ENCODE assay signal across 10 mouse cellular contexts in genomic region chr8:71701414-71702086, GRCm38 (mm10). TPM values are rescaled to one million over a fixed set of nuclear protein-coding genes. Genes with fewer than 3 reads are reported as not detected.
DNase-seq lines count a peak whose midpoint lies in the region; ATAC-seq and TF ChIP-seq lines count a peak whose summit lies in the region.
"Had no signal": no experiment of that assay in that cellular context is flagged by ENCODE, and none has a peak within 500 bp of the region (broad histone marks: within the 10 kb centered on the region; RNA-seq: fewer than 3 reads in every experiment).

B3gnt3 (minus strand) TSS chr8:71701789.

- no peaks in the 10 kb centered on the region for H3K79me2 ChIP-seq in myocyte (ENCODE audit: control insufficient read depth, insufficient read depth)

- DNase-seq in kidney, postnatal 25 days: no peak
- DNase-seq in embryonic facial prominence, embryonic 10.5 days (ENCODE audit: low spot score): no peak
- no peak for DNase-seq in adrenal gland, postnatal 36 days
- DNase-seq in spleen, postnatal 14 days (ENCODE audit: low spot score in 2 of 2): no peak
- DNase-seq in kidney, postnatal 36 days: no peak
- DNase-seq: layer of hippocampus, postnatal 36 days had no signal

- H3ac ChIP-seq in myocyte (ENCODE audit: control insufficient read depth, insufficient read length): no peak within 1 kb of the TSS

- peak within 1 kb of the TSS; percentile 26 for H3K4me3 ChIP-seq in kidney, embryonic 14.5 days (ENCODE audit: low read length)
- peak within 1 kb of the TSS; percentile 38 for H3K4me3 ChIP-seq in embryonic facial prominence, embryonic 10.5 days
- peak within 1 kb of the TSS; percentile 57 for H3K4me3 ChIP-seq in intestine, embryonic 16.5 days (ENCODE audit: low read length)
- H3K4me3 ChIP-seq in myocyte: no peak within 1 kb of the TSS

- no peak for ATAC-seq in kidney, embryonic 14.5 days (ENCODE audit: low FRiP score, low TSS enrichment)
- peak; percentile 78 for ATAC-seq in intestine, embryonic 16.5 days

- no peak within 1 kb of the TSS for H3K27ac ChIP-seq in kidney, embryonic 14.5 days (ENCODE audit: low read depth, low read length)
- no peak within 1 kb of the TSS for H3K27ac ChIP-seq in embryonic facial prominence, embryonic 10.5 days (replicated peaks)
- H3K27ac ChIP-seq in intestine, embryonic 16.5 days (ENCODE audit: low read length): peak within 1 kb of the TSS; percentile 82

- H3K4me1 ChIP-seq in kidney, embryonic 14.5 days (ENCODE audit: control insufficient read depth, insufficient read depth, low read length): peaks cover 4% of the 10 kb centered on the region
- H3K4me1 ChIP-seq in embryonic facial prominence, embryonic 10.5 days: peaks cover 20% of the 10 kb centered on the region
- peaks cover 13% of the 10 kb centered on the region; the same call in 1 of the 2 replicates for H3K4me1 ChIP-seq in intestine, embryonic 16.5 days (ENCODE audit: control insufficient read depth, insufficient read depth, low read length)

- peaks cover 50% of the 10 kb centered on the region for H3K27me3 ChIP-seq in kidney, embryonic 14.5 days (ENCODE audit: control insufficient read depth, insufficient read depth, low read length)
- H3K27me3 ChIP-seq in embryonic facial prominence, embryonic 10.5 days (replicated peaks; ENCODE audit: low read depth, poor library complexity, severe bottlenecking): peaks cover 90% of the 10 kb centered on the region
- peaks cover 11% of the 10 kb centered on the region; the same call in 1 of the 2 replicates for H3K27me3 ChIP-seq in intestine, embryonic 16.5 days (replicated peaks; ENCODE audit: control insufficient read depth, insufficient read depth, low read length)
- peaks cover 6% of the 10 kb centered on the region for H3K27me3 ChIP-seq in myocyte (ENCODE audit: control insufficient read depth, insufficient read depth, insufficient read length)
- H3K27me3 ChIP-seq: Patski had no signal

- 19% methylated on average over 32 of the region's 34 CpGs for WGBS in kidney, embryonic 14.5 days
- WGBS in embryonic facial prominence, embryonic 10.5 days: 19% methylated on average over 33 of the region's 34 CpGs
- 10% methylated on average over 31 of the region's 34 CpGs for WGBS in intestine, embryonic 16.5 days

- no peaks in the 10 kb centered on the region for H3K36me3 ChIP-seq in kidney, embryonic 14.5 days (ENCODE audit: control insufficient read depth, insufficient read depth, low read length)
- H3K36me3 ChIP-seq in embryonic facial prominence, embryonic 10.5 days (replicated peaks): no peaks in the 10 kb centered on the region
- no peaks in the 10 kb centered on the region for H3K36me3 ChIP-seq in intestine, embryonic 16.5 days (ENCODE audit: control insufficient read depth, insufficient read depth, low read length)
- no peaks in the 10 kb centered on the region for H3K36me3 ChIP-seq in myocyte (ENCODE audit: control insufficient read depth, insufficient read depth)

- H3K9ac ChIP-seq in kidney, embryonic 14.5 days (ENCODE audit: low read depth, low read length): 0 out of 2 replicates have a peak within 1 kb of the TSS, but pooled peaks have one; percentile 37
- peak within 1 kb of the TSS; percentile 59 for H3K9ac ChIP-seq in intestine, embryonic 16.5 days (ENCODE audit: low read depth, low read length)

- peak within 1 kb of the TSS; percentile 34; the same call in 1 of the 2 replicates for H3K4me2 ChIP-seq in kidney, embryonic 14.5 days (replicated peaks; ENCODE audit: low read depth, low read length)
- H3K4me2 ChIP-seq in intestine, embryonic 16.5 days (ENCODE audit: low read depth, low read length): peak within 1 kb of the TSS; percentile 54
- peak within 1 kb of the TSS; percentile 38 for H3K4me2 ChIP-seq in myocyte (ENCODE audit: low read depth)

- TF ChIP-seq POLR2A in myocyte (IDR thresholded peaks at IDR 0.05; ENCODE audit: insufficient read length, low read depth): no peak

- H3K9me3 ChIP-seq in kidney, embryonic 14.5 days (ENCODE audit: control insufficient read depth, low read length): no peaks in the 10 kb centered on the region
- no peaks in the 10 kb centered on the region for H3K9me3 ChIP-seq in embryonic facial prominence, embryonic 10.5 days
- no peaks in the 10 kb centered on the region for H3K9me3 ChIP-seq in intestine, embryonic 16.5 days (ENCODE audit: control insufficient read depth, low read length)

TF ChIP-seq in myocyte, 11 proteins besides CTCF, POLR2A, EP300 and RAD21:
- TF ChIP-seq MYOG (IDR thresholded peaks at IDR 0.05; ENCODE audit: control insufficient read depth in 1 of 3, insufficient read depth in 1 of 3, insufficient read length in 2 of 3, low read depth in 2 of 3): no peak
- TF ChIP-seq TCF3 (IDR thresholded peaks at IDR 0.05; ENCODE audit: insufficient read length, low read depth): no peak
- TF ChIP-seq MYOD1 (IDR thresholded peaks at IDR 0.05; ENCODE audit: control insufficient read depth in 1 of 3, insufficient read length in 2 of 3, low read depth in 2 of 3): no peak
- no peak for TF ChIP-seq USF1 (IDR thresholded peaks at IDR 0.05; ENCODE audit: low read depth)

RNA-seq across cellular contexts. Expression of gene B3gnt3, which starts in this region (rescaled TPM):
- polyA plus RNA-seq in kidney, embryonic 14.5 days (2014; fragmentation: Nextera tagmentation; extraction: Ambion mirVana): 1.1 and 1.6 TPM in 2 replicates
- 0.54 and 0.72 TPM in 2 replicates for polyA plus RNA-seq in embryonic facial prominence, embryonic 10.5 days (2016; fragmentation: Nextera tagmentation; extraction: Ambion mirVana)
- polyA plus RNA-seq in intestine, embryonic 16.5 days (2015; fragmentation: Nextera tagmentation; extraction: Ambion mirVana): 19.2 and 20.9 TPM in 2 replicates
- polyA plus RNA-seq in myocyte (2012; fragmentation: generic; extraction: Trizol): 0.01 TPM
- 1 to 10 TPM; 4.0 to 4.5 TPM for total RNA-seq in adrenal gland, postnatal 36 days (2021)
